ENCODE assay signal across 8 mouse cellular contexts in the genomic region with DNA sequence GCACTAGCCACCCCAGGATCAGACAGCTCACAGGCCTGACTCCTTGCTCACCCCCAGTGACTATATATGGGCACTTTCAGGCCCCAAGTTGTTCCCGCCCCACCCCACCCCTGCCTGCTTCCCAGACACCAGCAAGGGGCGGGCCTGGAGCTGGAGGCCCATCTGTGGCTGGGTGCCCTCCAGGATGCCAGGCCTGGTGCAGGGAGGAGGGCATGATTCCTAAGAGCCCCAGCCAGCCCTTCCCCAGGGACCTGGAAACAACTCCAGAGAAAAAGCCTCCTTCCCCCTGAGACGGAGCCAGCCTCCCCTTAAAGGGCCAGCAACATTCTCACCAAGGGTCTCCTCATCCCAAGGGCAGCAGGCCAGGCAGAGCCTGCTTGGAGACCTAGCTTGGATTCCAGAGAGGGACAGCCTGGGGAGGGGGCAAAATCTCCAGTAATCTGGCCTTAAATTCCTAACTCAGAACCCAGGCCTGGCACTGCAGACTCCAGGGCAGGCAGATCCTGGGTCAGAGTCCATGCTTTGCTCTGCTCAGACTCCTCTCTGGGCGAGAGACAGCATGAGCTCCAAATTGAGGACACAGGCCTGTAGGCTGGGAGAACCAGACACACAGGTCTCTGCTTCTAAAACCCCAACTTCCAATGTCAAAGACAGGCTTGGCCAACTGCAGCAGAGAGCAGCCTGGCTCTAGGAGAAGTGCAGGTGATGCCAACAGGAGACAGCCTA. TPM values are rescaled to one million over a fixed set of nuclear protein-coding genes. Genes with fewer than 3 reads are reported as not detected.
A peak's percentile ranks its signal among the peaks of the same experiment; 100 is the strongest.
DNase-seq lines count a peak whose midpoint lies in the region; ATAC-seq lines count a peak whose summit lies in the region.

No protein-coding gene starts in this region.

- no peak for DNase-seq in hindbrain, embryonic 14.5 days (ENCODE audit: low spot score)
- DNase-seq in adipocyte (ENCODE audit: low spot score), result peak; percentile 82
- DNase-seq in kidney, postnatal 36 days, result peak; percentile 69 to 73
- no peak for DNase-seq in spleen, postnatal 10 days (ENCODE audit: low spot score in 2 of 2)
- DNase-seq in T-cell, adult 2 months (ENCODE audit: low spot score), result no peak

- H3K4me3 ChIP-seq in hindbrain, embryonic 12.5 days, result no peak overlapping the region
- H3K4me3 ChIP-seq in hindbrain, embryonic 14.5 days (replicated peaks; ENCODE audit: low read length), result no peak overlapping the region
- no peak overlapping the region for H3K4me3 ChIP-seq in heart, embryonic 11.5 days (ENCODE audit: low read depth, low read length)
- no peak overlapping the region for H3K4me3 ChIP-seq in stomach, embryonic 16.5 days (replicated peaks; ENCODE audit: low read length)

- ATAC-seq in hindbrain, embryonic 12.5 days (ENCODE audit: low FRiP score), result no peak
- no peak for ATAC-seq in hindbrain, embryonic 14.5 days (ENCODE audit: low FRiP score)
- ATAC-seq in heart, embryonic 11.5 days (replicated peaks; ENCODE audit: insufficient number of reproducible peaks, low FRiP score, low TSS enrichment), result no peak
- peak; percentile 76 for ATAC-seq in stomach, embryonic 16.5 days (ENCODE audit: insufficient read depth, low FRiP score)

- no peaks in the 10 kb centered on the region for H3K9me3 ChIP-seq in hindbrain, embryonic 12.5 days (replicated peaks)
- H3K9me3 ChIP-seq in hindbrain, embryonic 14.5 days (ENCODE audit: control insufficient read depth, low read length), result no peaks in the 10 kb centered on the region
- H3K9me3 ChIP-seq in heart, embryonic 11.5 days (replicated peaks; ENCODE audit: control insufficient read depth, low read length), result no peaks in the 10 kb centered on the region
- no peaks in the 10 kb centered on the region for H3K9me3 ChIP-seq in stomach, embryonic 16.5 days (replicated peaks; ENCODE audit: control insufficient read depth, low read length)

- 52% methylated on average over 4 of the region's 4 CpGs for WGBS in hindbrain, embryonic 12.5 days
- WGBS in hindbrain, embryonic 14.5 days, result 48% methylated on average over 4 of the region's 4 CpGs
- 49% methylated on average over 4 of the region's 4 CpGs for WGBS in heart, embryonic 11.5 days (ENCODE audit: insufficient replicate concordance)
- 50% methylated on average over 4 of the region's 4 CpGs for whole genome bisulfite sequencing in stomach, embryonic 16.5 days

- H3K4me1 ChIP-seq in hindbrain, embryonic 12.5 days, result peaks cover 22% of the 10 kb centered on the region
- peaks cover 20% of the 10 kb centered on the region for H3K4me1 ChIP-seq in hindbrain, embryonic 14.5 days (replicated peaks; ENCODE audit: control insufficient read depth, insufficient read depth, low read length)
- H3K4me1 ChIP-seq in heart, embryonic 11.5 days (ENCODE audit: control insufficient read depth, insufficient read depth, low read length), result peaks cover 35% of the 10 kb centered on the region
- peaks cover 43% of the 10 kb centered on the region for H3K4me1 ChIP-seq in stomach, embryonic 16.5 days (ENCODE audit: control insufficient read depth, insufficient read depth, low read length)

- H3K4me2 ChIP-seq in hindbrain, embryonic 12.5 days (replicated peaks), result no peak overlapping the region
- no peak overlapping the region for H3K4me2 ChIP-seq in hindbrain, embryonic 14.5 days (replicated peaks)
- peak overlapping the region; percentile 32 for H3K4me2 ChIP-seq in heart, embryonic 11.5 days
- peak overlapping the region; percentile 20; the same call in 1 of the 2 replicates for H3K4me2 ChIP-seq in stomach, embryonic 16.5 days (ENCODE audit: low read depth, low read length)

- H3K27me3 ChIP-seq in hindbrain, embryonic 12.5 days, result peaks cover 48% of the 10 kb centered on the region
- peaks cover 28% of the 10 kb centered on the region for H3K27me3 ChIP-seq in hindbrain, embryonic 14.5 days (ENCODE audit: control insufficient read depth, insufficient read depth, low read length)
- peaks cover 22% of the 10 kb centered on the region for H3K27me3 ChIP-seq in heart, embryonic 11.5 days (ENCODE audit: control insufficient read depth, insufficient read depth, low read length)
- no peaks in the 10 kb centered on the region for H3K27me3 ChIP-seq in stomach, embryonic 16.5 days (ENCODE audit: control insufficient read depth, insufficient read depth, low read length)

- H3K36me3 ChIP-seq in hindbrain, embryonic 12.5 days, result no peaks in the 10 kb centered on the region
- no peaks in the 10 kb centered on the region for H3K36me3 ChIP-seq in hindbrain, embryonic 14.5 days (replicated peaks; ENCODE audit: control insufficient read depth, insufficient read depth)
- H3K36me3 ChIP-seq in heart, embryonic 11.5 days (ENCODE audit: control insufficient read depth, insufficient read depth, low read length), result no peaks in the 10 kb centered on the region
- H3K36me3 ChIP-seq in stomach, embryonic 16.5 days (ENCODE audit: control insufficient read depth, insufficient read depth, low read length), result no peaks in the 10 kb centered on the region

- peak overlapping the region; percentile 8; the same call in 1 of the 2 replicates for H3K9ac ChIP-seq in hindbrain, embryonic 12.5 days
- no peak overlapping the region for H3K9ac ChIP-seq in hindbrain, embryonic 14.5 days
- H3K9ac ChIP-seq in heart, embryonic 11.5 days (ENCODE audit: low read depth, low read length), result peak overlapping the region; percentile 28
- H3K9ac ChIP-seq in stomach, embryonic 16.5 days (ENCODE audit: low read length), result peak overlapping the region; percentile 64

- no peak overlapping the region for H3K27ac ChIP-seq in hindbrain, embryonic 12.5 days
- no peak overlapping the region for H3K27ac ChIP-seq in hindbrain, embryonic 14.5 days
- H3K27ac ChIP-seq in heart, embryonic 11.5 days (ENCODE audit: low read depth, low read length), result peak overlapping the region; percentile 30; the same call in 1 of the 2 replicates
- peak overlapping the region; percentile 89 for H3K27ac ChIP-seq in stomach, embryonic 16.5 days (ENCODE audit: low read length)

RNA-seq across cellular contexts. Expression of gene Nacc2, which starts 4.3 kb away (rescaled TPM):
- polyA plus RNA-seq in hindbrain, embryonic 12.5 days (2016; fragmentation: Nextera tagmentation; extraction: Ambion mirVana), result 12.6 and 15.0 TPM in 2 replicates
- 18.3 and 19.2 TPM in 2 replicates for polyA plus RNA-seq in hindbrain, embryonic 14.5 days (2014; fragmentation: Nextera tagmentation; extraction: Ambion mirVana)
- 3.4 and 7.1 TPM in 2 replicates for polyA plus RNA-seq in heart, embryonic 11.5 days (2014; fragmentation: Nextera tagmentation; extraction: Ambion mirVana)
- 16.8 and 18.8 TPM in 2 replicates for polyA plus RNA-seq in stomach, embryonic 16.5 days (2015; fragmentation: Nextera tagmentation; extraction: Ambion mirVana)

Comparison
In these comparisons a context has a peak if more than half of its experiments do, and no peak if none do; other contexts are left out.
1. H3K27ac ChIP-seq: peak in heart, embryonic 11.5 days (single experiment) and stomach, embryonic 16.5 days (single experiment); none in hindbrain, embryonic 12.5 days (single experiment) and hindbrain, embryonic 14.5 days (single experiment).
2. H3K4me2 ChIP-seq: peak in heart, embryonic 11.5 days (single experiment) and stomach, embryonic 16.5 days (single experiment); none in hindbrain, embryonic 12.5 days (single experiment) and hindbrain, embryonic 14.5 days (single experiment).
3. DNase-seq: peak in adipocyte (single experiment) and kidney, postnatal 36 days (2 of 2); none in hindbrain, embryonic 14.5 days (single experiment), spleen, postnatal 10 days (0 of 2) and T-cell, adult 2 months (single experiment).